Mouse (Mus musculus): ENCODE results near the gene Trim69. TPM values are rescaled to one million over a fixed set of nuclear protein-coding genes. Genes with fewer than 3 reads are reported as not detected.

Trim69 gene
- polyA plus RNA-seq, 1 experiment from 2014 or later = 0.12 TPM

GRCm38 (mm10) chr2:122149316-122149715 is 11.2 kb upstream of the Trim69 start:
- H3K4me1 ChIP-seq (ENCODE audit: control insufficient read depth, insufficient read depth, low read length) = 0 out of 2 replicates have a peak, but pooled peaks cover 6% of the 10 kb centered on the region
- WGBS = 89% methylated on average over 6 of the region's 6 CpGs
- peak overlapping the region; percentile 85; the same call in 1 of the 2 replicates for H3K4me3 ChIP-seq (replicated peaks; ENCODE audit: low read length)
- H3K27me3 ChIP-seq (ENCODE audit: control insufficient read depth, insufficient read depth, low read length) = no peaks in the 10 kb centered on the region
- no peaks in the 10 kb centered on the region for H3K9me3 ChIP-seq (replicated peaks; ENCODE audit: control insufficient read depth, low read length)
- H3K27ac ChIP-seq (ENCODE audit: low read length) = no peak overlapping the region
- H3K4me2 ChIP-seq (ENCODE audit: low read depth, low read length) = peak overlapping the region; percentile 67
- no peak overlapping the region for H3K9ac ChIP-seq (ENCODE audit: low read length)
- no peaks in the 10 kb centered on the region for H3K36me3 ChIP-seq (ENCODE audit: control insufficient read depth, insufficient read depth, low read length)
- no peak for ATAC-seq (ENCODE audit: insufficient read depth, low FRiP score)

GRCm38 (mm10) chr2:122149716-122150115 is 10.8 kb upstream of the Trim69 start:
- ATAC-seq (ENCODE audit: insufficient read depth, low FRiP score) = no peak
- Histone ChIP-seq H3K4me3 (replicated peaks; ENCODE audit: low read length) (no peak overlapping the region), H3K4me1 (ENCODE audit: control insufficient read depth, insufficient read depth, low read length) (0 out of 2 replicates have a peak, but pooled peaks cover 6% of the 10 kb centered on the region), H3K4me2 (ENCODE audit: low read depth, low read length) (no peak overlapping the region), H3K36me3 (ENCODE audit: control insufficient read depth, insufficient read depth, low read length) (no peaks in the 10 kb centered on the region), H3K9ac (ENCODE audit: low read length) (no peak overlapping the region), H3K27me3 (ENCODE audit: control insufficient read depth, insufficient read depth, low read length) (no peaks in the 10 kb centered on the region), H3K27ac (ENCODE audit: low read length) (no peak overlapping the region), H3K9me3 (replicated peaks; ENCODE audit: control insufficient read depth, low read length) (no peaks in the 10 kb centered on the region)
- 82% methylated on average over 3 of the region's 3 CpGs for WGBS

- Histone ChIP-seq H3K27ac (ENCODE audit: low read length) (no peak overlapping the region), H3K27me3 (ENCODE audit: control insufficient read depth, insufficient read depth, low read length) (no peaks in the 10 kb centered on the region), H3K4me2 (ENCODE audit: low read depth, low read length) (no peak overlapping the region), H3K4me3 (replicated peaks; ENCODE audit: low read length) (no peak overlapping the region), H3K4me1 (ENCODE audit: control insufficient read depth, insufficient read depth, low read length) (0 out of 2 replicates have a peak, but pooled peaks cover 6% of the 10 kb centered on the region), H3K9ac (ENCODE audit: low read length) (no peak overlapping the region), H3K9me3 (replicated peaks; ENCODE audit: control insufficient read depth, low read length) (no peaks in the 10 kb centered on the region), H3K36me3 (ENCODE audit: control insufficient read depth, insufficient read depth, low read length) (no peaks in the 10 kb centered on the region)
- no peak for ATAC-seq (ENCODE audit: insufficient read depth, low FRiP score)
- 84% methylated on average over 1 of the region's 1 CpGs for WGBS
These were observed 9.3 kb upstream of the Trim69 start for GRCm38 (mm10) chr2:122151221-122151620.

GRCm38 (mm10) chr2:122152850-122153249 is 7.7 kb upstream of the Trim69 start:
- no peak for ATAC-seq (ENCODE audit: insufficient read depth, low FRiP score)
- Histone ChIP-seq H3K36me3 (ENCODE audit: control insufficient read depth, insufficient read depth, low read length) (no peaks in the 10 kb centered on the region), H3K27ac (ENCODE audit: low read length) (no peak overlapping the region), H3K9me3 (replicated peaks; ENCODE audit: control insufficient read depth, low read length) (no peaks in the 10 kb centered on the region), H3K27me3 (ENCODE audit: control insufficient read depth, insufficient read depth, low read length) (no peaks in the 10 kb centered on the region), H3K9ac (ENCODE audit: low read length) (no peak overlapping the region), H3K4me1 (ENCODE audit: control insufficient read depth, insufficient read depth, low read length) (0 out of 2 replicates have a peak, but pooled peaks cover 6% of the 10 kb centered on the region), H3K4me2 (ENCODE audit: low read depth, low read length) (no peak overlapping the region), H3K4me3 (replicated peaks; ENCODE audit: low read length) (no peak overlapping the region)
- 77% methylated on average over 3 of the region's 3 CpGs for WGBS

- Histone ChIP-seq H3K27ac (ENCODE audit: low read length) (no peak overlapping the region), H3K4me2 (ENCODE audit: low read depth, low read length) (no peak overlapping the region), H3K27me3 (ENCODE audit: control insufficient read depth, insufficient read depth, low read length) (no peaks in the 10 kb centered on the region), H3K36me3 (ENCODE audit: control insufficient read depth, insufficient read depth, low read length) (no peaks in the 10 kb centered on the region), H3K9me3 (replicated peaks; ENCODE audit: control insufficient read depth, low read length) (no peaks in the 10 kb centered on the region), H3K4me1 (ENCODE audit: control insufficient read depth, insufficient read depth, low read length) (0 out of 2 replicates have a peak, but pooled peaks cover 6% of the 10 kb centered on the region), H3K9ac (ENCODE audit: low read length) (no peak overlapping the region), H3K4me3 (replicated peaks; ENCODE audit: low read length) (no peak overlapping the region)
- no peak for ATAC-seq (ENCODE audit: insufficient read depth, low FRiP score)
- WGBS = 82% methylated on average over 6 of the region's 7 CpGs
These were observed 6.7 kb upstream of the Trim69 start for GRCm38 (mm10) chr2:122153681-122154365.

- no peak for ATAC-seq (ENCODE audit: insufficient read depth, low FRiP score)
- H3K27ac ChIP-seq (ENCODE audit: low read length) = no peak overlapping the region
- 92% methylated on average over 2 of the region's 2 CpGs for WGBS
These were observed 6.0 kb upstream of the Trim69 start for GRCm38 (mm10) chr2:122154479-122154878.

GRCm38 (mm10) chr2:122155292-122155691 is 5.2 kb upstream of the Trim69 start:
- Histone ChIP-seq H3K4me2 (ENCODE audit: low read depth, low read length) (no peak overlapping the region), H3K27ac (ENCODE audit: low read length) (no peak overlapping the region), H3K4me3 (replicated peaks; ENCODE audit: low read length) (no peak overlapping the region), H3K9me3 (replicated peaks; ENCODE audit: control insufficient read depth, low read length) (no peaks in the 10 kb centered on the region), H3K36me3 (ENCODE audit: control insufficient read depth, insufficient read depth, low read length) (no peaks in the 10 kb centered on the region), H3K4me1 (ENCODE audit: control insufficient read depth, insufficient read depth, low read length) (no peaks in the 10 kb centered on the region), H3K9ac (ENCODE audit: low read length) (no peak overlapping the region), H3K27me3 (ENCODE audit: control insufficient read depth, insufficient read depth, low read length) (no peaks in the 10 kb centered on the region)
- WGBS = 81% methylated on average over 2 of the region's 2 CpGs
- no peak for ATAC-seq (ENCODE audit: insufficient read depth, low FRiP score)

More at GRCm38 (mm10) chr2:122154479-122154878, 6.0 kb upstream of the Trim69 start:
- H3K4me1 ChIP-seq (ENCODE audit: control insufficient read depth, insufficient read depth, low read length) = 0 out of 2 replicates have a peak, but pooled peaks cover under 1% of the 10 kb centered on the region
- H3K9ac ChIP-seq (ENCODE audit: low read length) = no peak overlapping the region
- H3K9me3 ChIP-seq (replicated peaks; ENCODE audit: control insufficient read depth, low read length) = no peaks in the 10 kb centered on the region
- no peak overlapping the region for H3K4me3 ChIP-seq (replicated peaks; ENCODE audit: low read length)
- H3K4me2 ChIP-seq (ENCODE audit: low read depth, low read length) = no peak overlapping the region
- H3K27me3 ChIP-seq (ENCODE audit: control insufficient read depth, insufficient read depth, low read length) = no peaks in the 10 kb centered on the region
- no peaks in the 10 kb centered on the region for H3K36me3 ChIP-seq (ENCODE audit: control insufficient read depth, insufficient read depth, low read length)

- no peak overlapping the region for H3K27ac ChIP-seq (ENCODE audit: low read length)
- H3K4me1 ChIP-seq (ENCODE audit: control insufficient read depth, insufficient read depth, low read length) = no peaks in the 10 kb centered on the region
- H3K27me3 ChIP-seq (ENCODE audit: control insufficient read depth, insufficient read depth, low read length) = no peaks in the 10 kb centered on the region
- no peak overlapping the region for H3K9ac ChIP-seq (ENCODE audit: low read length)
- no peak overlapping the region for H3K4me2 ChIP-seq (ENCODE audit: low read depth, low read length)
- no peak for ATAC-seq (ENCODE audit: insufficient read depth, low FRiP score)
- WGBS = 86% methylated on average over 4 of the region's 4 CpGs
- H3K36me3 ChIP-seq (ENCODE audit: control insufficient read depth, insufficient read depth, low read length) = no peaks in the 10 kb centered on the region
- H3K9me3 ChIP-seq (replicated peaks; ENCODE audit: control insufficient read depth, low read length) = no peaks in the 10 kb centered on the region
- H3K4me3 ChIP-seq (replicated peaks; ENCODE audit: low read length) = no peak overlapping the region
These were observed 4.3 kb upstream of the Trim69 start for GRCm38 (mm10) chr2:122156051-122156700.

GRCm38 (mm10) chr2:122157561-122157960 is 2.9 kb upstream of the Trim69 start:
- Histone ChIP-seq H3K9ac (ENCODE audit: low read length) (no peak overlapping the region), H3K4me2 (ENCODE audit: low read depth, low read length) (no peak overlapping the region), H3K4me3 (replicated peaks; ENCODE audit: low read length) (no peak overlapping the region), H3K36me3 (ENCODE audit: control insufficient read depth, insufficient read depth, low read length) (no peaks in the 10 kb centered on the region), H3K4me1 (ENCODE audit: control insufficient read depth, insufficient read depth, low read length) (no peaks in the 10 kb centered on the region), H3K9me3 (replicated peaks; ENCODE audit: control insufficient read depth, low read length) (no peaks in the 10 kb centered on the region), H3K27ac (ENCODE audit: low read length) (no peak overlapping the region), H3K27me3 (ENCODE audit: control insufficient read depth, insufficient read depth, low read length) (no peaks in the 10 kb centered on the region)
- no peak for ATAC-seq (ENCODE audit: insufficient read depth, low FRiP score)

All from stomach, embryonic 16.5 days (tissue).